Mouse (Mus musculus) thymus, adult 2 months (tissue): ENCODE data around the gene Tsen2.

Source experiments
- CTCF ChIP-seq: fragments of 200-500 bp; IDR thresholded peaks from 2 replicates; pipeline ENCODE4 v1.5.1; 2012; ENCODE audit warnings: mild to moderate bottlenecking, control low read depth, low read length, moderate library complexity, borderline replicate concordance; ENCODE audit not compliant: control insufficient read depth, poor library complexity, insufficient read depth; ENCODE audit errors: extremely low read depth
- POLR2A ChIP-seq: fragments of 200-500 bp; IDR thresholded peaks from 2 replicates; pipeline ENCODE4 v1.6.1; 2012; ENCODE audit warnings: mild to moderate bottlenecking, low read length, control low read depth, moderate library complexity; ENCODE audit not compliant: control insufficient read depth, poor library complexity, insufficient read depth; ENCODE audit errors: extremely low read depth

GRCm38 (mm10) chr6:115513207-115513606, 31.3 kb upstream of the Tsen2 start:
- TF ChIP-seq CTCF (no peak), POLR2A (no peak)
